Comparison of ENCODE assay signal across 21 mouse cellular contexts in genomic region chr14:19969566-19969965, GRCm38 (mm10). TPM values are rescaled to one million over a fixed set of nuclear protein-coding genes. Genes with fewer than 3 reads are reported as not detected.
DNase-seq lines count a peak whose midpoint lies in the region; ATAC-seq and TF ChIP-seq lines count a peak whose summit lies in the region.
"Had no signal": no experiment of that assay in that cellular context is flagged by ENCODE, and none has a peak within 500 bp of the region (broad histone marks: within the 10 kb centered on the region; RNA-seq: fewer than 3 reads in every experiment).

No protein-coding gene starts in this region.

- H3K4me2 ChIP-seq in forebrain, postnatal 0 days (ENCODE audit: low read depth), result no peak overlapping the region
- no peak overlapping the region for H3K4me2 ChIP-seq in forebrain, embryonic 16.5 days (ENCODE audit: low read length)
- H3K4me2 ChIP-seq in midbrain, embryonic 15.5 days, result peak overlapping the region; percentile 5; the same call in 1 of the 2 replicates
- no peak overlapping the region for H3K4me2 ChIP-seq in midbrain, embryonic 14.5 days (ENCODE audit: low read length)
- H3K4me2 ChIP-seq: midbrain, embryonic 12.5 days; neural tube, embryonic 12.5 days; stomach, embryonic 15.5 days had no signal

- peaks cover 35% of the 10 kb centered on the region for H3K4me1 ChIP-seq in forebrain, postnatal 0 days (ENCODE audit: insufficient read depth)
- peaks cover 70% of the 10 kb centered on the region for H3K4me1 ChIP-seq in forebrain, embryonic 16.5 days (replicated peaks; ENCODE audit: control insufficient read depth, insufficient read depth, low read length)
- peaks cover 75% of the 10 kb centered on the region for H3K4me1 ChIP-seq in midbrain, embryonic 15.5 days
- peaks cover 53% of the 10 kb centered on the region for H3K4me1 ChIP-seq in midbrain, embryonic 14.5 days (ENCODE audit: control insufficient read depth, insufficient read depth, low read length)

- H3K36me3 ChIP-seq in forebrain, postnatal 0 days (ENCODE audit: insufficient read depth), result 0 out of 2 replicates have a peak, but pooled peaks cover 3% of the 10 kb centered on the region
- no peaks in the 10 kb centered on the region for H3K36me3 ChIP-seq in forebrain, embryonic 16.5 days (ENCODE audit: control insufficient read depth, insufficient read depth)
- H3K36me3 ChIP-seq in midbrain, embryonic 15.5 days (replicated peaks), result no peaks in the 10 kb centered on the region
- no peaks in the 10 kb centered on the region for H3K36me3 ChIP-seq in midbrain, embryonic 14.5 days (ENCODE audit: control insufficient read depth, insufficient read depth, low read length)
- H3K36me3 ChIP-seq: neural tube, embryonic 12.5 days; stomach, embryonic 15.5 days had no signal

- ATAC-seq in forebrain, postnatal 0 days, result no peak
- ATAC-seq in forebrain, embryonic 16.5 days, result no peak
- ATAC-seq in midbrain, embryonic 15.5 days (replicated peaks), result no peak
- ATAC-seq in midbrain, embryonic 14.5 days (ENCODE audit: low FRiP score, low TSS enrichment), result no peak
- ATAC-seq in activated CD4-positive, CD25-positive, alpha-beta regulatory T cell, adult 4 months, result peak; percentile 47
- no peak for ATAC-seq in frontal cortex, adult (ENCODE audit: low TSS enrichment)
- ATAC-seq: hindbrain, embryonic 16.5 days had no signal

- DNase-seq in forebrain, postnatal 0 days, result no peak
- DNase-seq in midbrain, embryonic 14.5 days, result no peak
- peak; percentile 37 for DNase-seq in naive thymus-derived CD4-positive, alpha-beta T cell, adult 2 months (ENCODE audit: low read depth)
- no peak for DNase-seq in retina, embryonic 14.5 days (ENCODE audit: low spot score)
- DNase-seq: adrenal gland, postnatal 25 days; cerebellum, adult 9-10 months; heart, postnatal 4 days; kidney, adult 18-20 months; kidney, postnatal 10 days; lung, adult 18-20 months; lung, postnatal 10 days; thymus, postnatal 36 days had no signal

- H3K9me3 ChIP-seq in forebrain, postnatal 0 days (ENCODE audit: low read length), result no peaks in the 10 kb centered on the region
- H3K9me3 ChIP-seq in forebrain, embryonic 16.5 days (ENCODE audit: control insufficient read depth, low read length), result no peaks in the 10 kb centered on the region
- no peaks in the 10 kb centered on the region for H3K9me3 ChIP-seq in midbrain, embryonic 15.5 days
- no peaks in the 10 kb centered on the region for H3K9me3 ChIP-seq in midbrain, embryonic 14.5 days (ENCODE audit: control insufficient read depth, low read length)
- H3K9me3 ChIP-seq: midbrain, embryonic 12.5 days; neural tube, embryonic 12.5 days; stomach, embryonic 15.5 days had no signal

- no peak overlapping the region for H3K4me3 ChIP-seq in forebrain, postnatal 0 days (ENCODE audit: low read depth, low read length)
- H3K4me3 ChIP-seq in forebrain, embryonic 16.5 days (replicated peaks; ENCODE audit: low read length), result no peak overlapping the region
- H3K4me3 ChIP-seq in midbrain, embryonic 15.5 days, result no peak overlapping the region
- no peak overlapping the region for H3K4me3 ChIP-seq in midbrain, embryonic 14.5 days (replicated peaks; ENCODE audit: low read depth, low read length)
- H3K4me3 ChIP-seq: erythroblast, embryonic 14.5 days; midbrain, embryonic 12.5 days; neural tube, embryonic 12.5 days; stomach, embryonic 15.5 days had no signal

- no peaks in the 10 kb centered on the region for H3K27me3 ChIP-seq in forebrain, postnatal 0 days (ENCODE audit: insufficient read depth, low read length)
- H3K27me3 ChIP-seq in forebrain, embryonic 16.5 days (replicated peaks; ENCODE audit: control insufficient read depth, insufficient read depth, low read length), result no peaks in the 10 kb centered on the region
- H3K27me3 ChIP-seq in midbrain, embryonic 15.5 days (replicated peaks), result no peaks in the 10 kb centered on the region
- H3K27me3 ChIP-seq in midbrain, embryonic 14.5 days (ENCODE audit: control insufficient read depth, insufficient read depth, low read length), result no peaks in the 10 kb centered on the region
- H3K27me3 ChIP-seq: midbrain, embryonic 12.5 days; neural tube, embryonic 12.5 days; stomach, embryonic 15.5 days had no signal

- H3K9ac ChIP-seq in forebrain, postnatal 0 days, result no peak overlapping the region
- H3K9ac ChIP-seq in forebrain, embryonic 16.5 days (replicated peaks; ENCODE audit: low read depth, low read length), result no peak overlapping the region
- H3K9ac ChIP-seq in midbrain, embryonic 15.5 days, result no peak overlapping the region
- no peak overlapping the region for H3K9ac ChIP-seq in midbrain, embryonic 14.5 days (replicated peaks; ENCODE audit: low read length)
- H3K9ac ChIP-seq: midbrain, embryonic 12.5 days; neural tube, embryonic 12.5 days; stomach, embryonic 15.5 days had no signal

- 0 out of 2 replicates have a peak overlapping the region, but pooled peaks have one; percentile 5 for H3K27ac ChIP-seq in forebrain, postnatal 0 days (ENCODE audit: low read depth, low read length)
- H3K27ac ChIP-seq in forebrain, embryonic 16.5 days (ENCODE audit: low read length), result no peak overlapping the region
- H3K27ac ChIP-seq in midbrain, embryonic 15.5 days, result no peak overlapping the region
- H3K27ac ChIP-seq in midbrain, embryonic 14.5 days (replicated peaks; ENCODE audit: low read depth, low read length), result no peak overlapping the region
- H3K27ac ChIP-seq: midbrain, embryonic 12.5 days; neural tube, embryonic 12.5 days; stomach, embryonic 15.5 days had no signal

- 81% methylated on average over 1 of the region's 1 CpGs for WGBS in forebrain, postnatal 0 days
- 100% methylated on average over 1 of the region's 1 CpGs for WGBS in forebrain, embryonic 16.5 days
- 87% methylated on average over 1 of the region's 1 CpGs for WGBS in midbrain, embryonic 15.5 days
- WGBS in midbrain, embryonic 14.5 days, result 91% methylated on average over 1 of the region's 1 CpGs

- no peak for TF ChIP-seq CTCF in forebrain, postnatal 0 days (IDR thresholded peaks at IDR 0.05; ENCODE audit: low read depth)

RNA-seq across cellular contexts. Expression of gene Gng2, which starts 7.9 kb away (rescaled TPM):
- 447 and 546 TPM in 2 replicates for total RNA-seq in forebrain, postnatal 0 days (2014; rRNA removed)
- polyA plus RNA-seq in forebrain, postnatal 0 days (2015; fragmentation: Nextera tagmentation; extraction: Ambion mirVana), result 367 and 462 TPM in 2 replicates
- 491 and 498 TPM in 2 replicates for polyA plus RNA-seq in forebrain, embryonic 16.5 days (2015; fragmentation: Nextera tagmentation; extraction: Ambion mirVana)
- 452 and 467 TPM in 2 replicates for polyA plus RNA-seq in midbrain, embryonic 15.5 days (2015; fragmentation: Nextera tagmentation; extraction: Ambion mirVana)
- polyA plus RNA-seq in midbrain, embryonic 14.5 days (2014; fragmentation: Nextera tagmentation; extraction: Ambion mirVana), result 422 and 423 TPM in 2 replicates
- polyA plus RNA-seq in activated CD4-positive, CD25-positive, alpha-beta regulatory T cell, adult 4 months (2017; shearing (Covaris generic)), result 10 to 100 TPM; 66.2 to 77.1 TPM
- polyA plus RNA-seq: erythroblast, embryonic 14.5 days had no signal
